Mouse (Mus musculus): Measurements from ENCODE around the gene Rnf113a2. TPM values are rescaled to one million over a fixed set of nuclear protein-coding genes. Genes with fewer than 3 reads are reported as not detected.
A peak's percentile ranks its signal among the peaks of the same experiment; 100 is the strongest.

Rnf113a2 gene
- 20.0 and 23.3 TPM in 2 replicates for polyA plus RNA-seq (2015; fragmentation: Nextera tagmentation; extraction: Ambion mirVana)

- 0 out of 2 replicates have a peak, but pooled peaks cover 5% of the 10 kb centered on the region for H3K4me1 ChIP-seq (ENCODE audit: control insufficient read depth, insufficient read depth, low read length)
- peak within 1 kb of the TSS; percentile 48 for H3K27ac ChIP-seq (ENCODE audit: low read length)
- H3K4me2 ChIP-seq (ENCODE audit: low read depth, low read length), result peak within 1 kb of the TSS; percentile 93
- no peaks in the 10 kb centered on the region for H3K27me3 ChIP-seq (replicated peaks; ENCODE audit: control insufficient read depth, insufficient read depth, low read length)
- whole genome bisulfite sequencing, result 3% methylated on average over 50 of the region's 50 CpGs
- peak; percentile 95 for ATAC-seq
- peak within 1 kb of the TSS; percentile 66 for H3K4me3 ChIP-seq (ENCODE audit: low read length)
- no peaks in the 10 kb centered on the region for H3K36me3 ChIP-seq (ENCODE audit: control insufficient read depth, insufficient read depth, low read length)
- no peaks in the 10 kb centered on the region for H3K9me3 ChIP-seq (ENCODE audit: control insufficient read depth, low read length)
- H3K9ac ChIP-seq (ENCODE audit: low read depth, low read length), result peak within 1 kb of the TSS; percentile 81
These were observed at the start of gene Rnf113a2 for GRCm38 (mm10) chr12:84416834-84417604. Gene Rnf113a2 (plus strand): TSS chr12:84417196.

- Histone ChIP-seq H3K4me3 (ENCODE audit: low read length) (no peak overlapping the region), H3K36me3 (ENCODE audit: control insufficient read depth, insufficient read depth, low read length) (peaks cover 27% of the 10 kb centered on the region), H3K9ac (ENCODE audit: low read depth, low read length) (no peak overlapping the region), H3K9me3 (ENCODE audit: control insufficient read depth, low read length) (no peaks in the 10 kb centered on the region), H3K4me1 (ENCODE audit: control insufficient read depth, insufficient read depth, low read length) (peaks cover 8% of the 10 kb centered on the region; the same call in 1 of the 2 replicates), H3K27me3 (replicated peaks; ENCODE audit: control insufficient read depth, insufficient read depth, low read length) (no peaks in the 10 kb centered on the region), H3K4me2 (ENCODE audit: low read depth, low read length) (no peak overlapping the region), H3K27ac (ENCODE audit: low read length) (no peak overlapping the region)
- ATAC-seq, result no peak
- 94% methylated on average over 5 of the region's 5 CpGs for WGBS
These were observed 45.3 kb upstream of the Rnf113a2 start for GRCm38 (mm10) chr12:84371647-84372046.

DNA sequence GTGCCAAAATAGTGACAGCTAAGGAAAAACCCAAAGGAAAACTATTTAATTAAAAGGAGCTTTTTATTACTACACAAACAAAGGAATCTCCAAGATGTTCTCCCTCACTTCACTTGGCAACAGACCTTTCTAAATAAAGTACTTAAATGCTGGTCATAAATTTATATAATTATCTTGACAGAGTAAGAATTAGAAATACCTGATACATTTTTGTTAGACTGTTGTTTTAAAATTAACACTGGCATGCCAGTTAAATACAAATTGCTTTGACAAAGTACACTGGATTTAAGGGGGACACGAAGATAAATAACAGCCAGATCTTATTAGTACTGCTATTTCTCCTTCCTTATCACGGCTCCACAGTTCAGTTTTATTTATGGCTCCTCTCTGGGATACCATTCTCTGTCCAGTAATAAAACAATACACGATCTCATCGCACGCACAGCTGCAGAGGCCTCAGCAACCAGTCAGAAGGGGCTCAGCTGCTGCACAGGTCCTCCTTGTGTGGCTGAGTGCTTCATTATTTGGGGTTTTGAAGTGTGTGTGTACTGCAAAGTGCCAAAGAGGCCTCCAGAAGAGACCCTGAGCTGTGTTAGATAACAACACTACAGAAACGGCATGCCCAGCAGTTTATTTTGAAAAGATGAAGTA, 43.0 kb upstream of the Rnf113a2 start:
- H3K9me3 ChIP-seq (ENCODE audit: control insufficient read depth, low read length), result no peaks in the 10 kb centered on the region
- H3K9ac ChIP-seq (ENCODE audit: low read depth, low read length), result no peak overlapping the region
- no peaks in the 10 kb centered on the region for H3K27me3 ChIP-seq (replicated peaks; ENCODE audit: control insufficient read depth, insufficient read depth, low read length)
- 0 out of 2 replicates have a peak overlapping the region, but pooled peaks have one; percentile 1 for H3K27ac ChIP-seq (ENCODE audit: low read length)
- peak; percentile 67 for ATAC-seq
- 50% methylated on average over 6 of the region's 6 CpGs for WGBS
- no peak overlapping the region for H3K4me2 ChIP-seq (ENCODE audit: low read depth, low read length)
- no peak overlapping the region for H3K4me3 ChIP-seq (ENCODE audit: low read length)
- H3K36me3 ChIP-seq (ENCODE audit: control insufficient read depth, insufficient read depth, low read length), result peaks cover 23% of the 10 kb centered on the region
- H3K4me1 ChIP-seq (ENCODE audit: control insufficient read depth, insufficient read depth, low read length), result peaks cover 8% of the 10 kb centered on the region; the same call in 1 of the 2 replicates

DNA sequence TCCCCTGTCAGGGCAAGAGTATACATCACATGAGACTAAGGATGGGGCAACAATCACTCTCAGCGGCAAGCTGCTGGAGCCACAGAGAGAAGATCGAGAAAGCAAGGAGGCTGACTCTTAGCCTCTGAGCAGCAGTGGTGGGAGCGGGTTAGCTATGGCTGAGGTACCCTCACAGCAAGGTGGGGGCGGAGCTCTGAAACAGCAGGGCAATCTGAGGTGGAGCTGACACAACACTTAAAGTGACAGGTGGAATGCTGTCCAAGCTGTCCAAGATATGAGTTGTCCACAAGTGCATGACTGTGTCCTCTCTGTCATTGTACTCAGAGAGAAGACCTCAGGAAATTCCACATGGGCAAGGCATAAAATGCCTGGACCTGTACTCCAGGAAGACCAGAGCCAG, 34.6 kb upstream of the Rnf113a2 start:
- H3K36me3 ChIP-seq (ENCODE audit: control insufficient read depth, insufficient read depth, low read length), result 0 out of 2 replicates have a peak, but pooled peaks cover 4% of the 10 kb centered on the region
- 91% methylated on average over 4 of the region's 4 CpGs for WGBS
- H3K4me2 ChIP-seq (ENCODE audit: low read depth, low read length), result no peak overlapping the region
- no peak overlapping the region for H3K9ac ChIP-seq (ENCODE audit: low read depth, low read length)
- no peak for ATAC-seq
- no peaks in the 10 kb centered on the region for H3K9me3 ChIP-seq (ENCODE audit: control insufficient read depth, low read length)
- H3K27me3 ChIP-seq (replicated peaks; ENCODE audit: control insufficient read depth, insufficient read depth, low read length), result no peaks in the 10 kb centered on the region
- peaks cover 2% of the 10 kb centered on the region; the same call in 1 of the 2 replicates for H3K4me1 ChIP-seq (ENCODE audit: control insufficient read depth, insufficient read depth, low read length)
- H3K4me3 ChIP-seq (ENCODE audit: low read length), result no peak overlapping the region
- H3K27ac ChIP-seq (ENCODE audit: low read length), result no peak overlapping the region

GRCm38 (mm10) chr12:84384644-84385081, 32.3 kb upstream of the Rnf113a2 start:
- H3K27me3 ChIP-seq (replicated peaks; ENCODE audit: control insufficient read depth, insufficient read depth, low read length), result no peaks in the 10 kb centered on the region
- no peaks in the 10 kb centered on the region for H3K36me3 ChIP-seq (ENCODE audit: control insufficient read depth, insufficient read depth, low read length)
- H3K4me3 ChIP-seq (ENCODE audit: low read length), result no peak overlapping the region
- peak overlapping the region; percentile 78 for H3K27ac ChIP-seq (ENCODE audit: low read length)
- peaks cover 2% of the 10 kb centered on the region; the same call in 1 of the 2 replicates for H3K4me1 ChIP-seq (ENCODE audit: control insufficient read depth, insufficient read depth, low read length)
- H3K9me3 ChIP-seq (ENCODE audit: control insufficient read depth, low read length), result no peaks in the 10 kb centered on the region
- 59% methylated on average over 5 of the region's 5 CpGs for WGBS
- H3K4me2 ChIP-seq (ENCODE audit: low read depth, low read length), result no peak overlapping the region
- ATAC-seq, result peak; percentile 95
- 0 out of 2 replicates have a peak overlapping the region, but pooled peaks have one; percentile 4 for H3K9ac ChIP-seq (ENCODE audit: low read depth, low read length)

GRCm38 (mm10) chr12:84385408-84385807, 31.6 kb upstream of the Rnf113a2 start:
- Histone ChIP-seq H3K4me1 (ENCODE audit: control insufficient read depth, insufficient read depth, low read length) (peaks cover 2% of the 10 kb centered on the region; the same call in 1 of the 2 replicates), H3K4me3 (ENCODE audit: low read length) (no peak overlapping the region), H3K9ac (ENCODE audit: low read depth, low read length) (no peak overlapping the region), H3K27me3 (replicated peaks; ENCODE audit: control insufficient read depth, insufficient read depth, low read length) (no peaks in the 10 kb centered on the region), H3K27ac (ENCODE audit: low read length) (0 out of 2 replicates have a peak overlapping the region, but pooled peaks have one; percentile 26), H3K4me2 (ENCODE audit: low read depth, low read length) (no peak overlapping the region), H3K36me3 (ENCODE audit: control insufficient read depth, insufficient read depth, low read length) (no peaks in the 10 kb centered on the region), H3K9me3 (ENCODE audit: control insufficient read depth, low read length) (no peaks in the 10 kb centered on the region)
- WGBS, result 94% methylated on average over 4 of the region's 4 CpGs
- no peak for ATAC-seq

GRCm38 (mm10) chr12:84388097-84388496, 28.9 kb upstream of the Rnf113a2 start:
- no peaks in the 10 kb centered on the region for H3K36me3 ChIP-seq (ENCODE audit: control insufficient read depth, insufficient read depth, low read length)
- 93% methylated on average over 8 of the region's 8 CpGs for WGBS
- no peak for ATAC-seq
- H3K9ac ChIP-seq (ENCODE audit: low read depth, low read length), result no peak overlapping the region
- no peak overlapping the region for H3K4me3 ChIP-seq (ENCODE audit: low read length)
- no peaks in the 10 kb centered on the region for H3K27me3 ChIP-seq (replicated peaks; ENCODE audit: control insufficient read depth, insufficient read depth, low read length)
- peaks cover 2% of the 10 kb centered on the region; the same call in 1 of the 2 replicates for H3K4me1 ChIP-seq (ENCODE audit: control insufficient read depth, insufficient read depth, low read length)
- no peaks in the 10 kb centered on the region for H3K9me3 ChIP-seq (ENCODE audit: control insufficient read depth, low read length)
- no peak overlapping the region for H3K27ac ChIP-seq (ENCODE audit: low read length)
- H3K4me2 ChIP-seq (ENCODE audit: low read depth, low read length), result no peak overlapping the region

DNA sequence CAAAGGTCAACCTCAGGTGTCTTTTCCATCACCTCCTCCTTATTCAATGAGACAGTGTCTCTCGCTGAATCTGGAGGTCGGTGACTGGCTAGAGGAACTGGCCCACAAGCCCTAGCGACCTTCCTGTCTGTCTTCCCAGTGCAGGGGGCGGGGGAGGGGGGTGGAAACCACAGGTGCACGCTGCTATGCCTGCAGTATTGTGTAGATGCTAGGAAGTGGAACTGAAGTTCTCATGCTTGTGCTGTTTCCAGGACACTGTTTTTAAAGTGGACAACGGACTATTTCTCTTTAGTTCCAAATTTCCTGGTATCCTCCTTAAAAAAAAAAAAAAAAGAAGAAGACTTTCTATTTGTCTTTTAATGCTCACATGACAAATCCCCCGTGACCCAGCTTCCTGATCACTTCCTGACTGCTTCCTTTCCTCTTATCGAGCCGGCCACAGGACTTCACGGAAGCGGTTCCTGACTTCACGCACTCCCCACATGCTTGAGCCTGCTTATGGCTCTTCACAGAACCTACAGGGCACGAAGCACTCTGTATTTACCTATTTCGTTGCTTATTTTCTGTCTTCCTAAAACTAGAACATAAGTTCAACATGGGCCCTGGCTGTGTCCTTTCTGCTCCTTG, 28.1 kb upstream of the Rnf113a2 start:
- Histone ChIP-seq H3K27ac (ENCODE audit: low read length) (no peak overlapping the region), H3K27me3 (replicated peaks; ENCODE audit: control insufficient read depth, insufficient read depth, low read length) (no peaks in the 10 kb centered on the region), H3K4me1 (ENCODE audit: control insufficient read depth, insufficient read depth, low read length) (peaks cover 2% of the 10 kb centered on the region; the same call in 1 of the 2 replicates), H3K9me3 (ENCODE audit: control insufficient read depth, low read length) (no peaks in the 10 kb centered on the region), H3K4me2 (ENCODE audit: low read depth, low read length) (no peak overlapping the region), H3K9ac (ENCODE audit: low read depth, low read length) (no peak overlapping the region), H3K4me3 (ENCODE audit: low read length) (no peak overlapping the region), H3K36me3 (ENCODE audit: control insufficient read depth, insufficient read depth, low read length) (no peaks in the 10 kb centered on the region)
- no peak for ATAC-seq
- 79% methylated on average over 14 of the region's 14 CpGs for WGBS

GRCm38 (mm10) chr12:84390336-84390735, 26.7 kb upstream of the Rnf113a2 start:
- no peak for ATAC-seq
- Histone ChIP-seq H3K9ac (ENCODE audit: low read depth, low read length) (no peak overlapping the region), H3K27me3 (replicated peaks; ENCODE audit: control insufficient read depth, insufficient read depth, low read length) (no peaks in the 10 kb centered on the region), H3K9me3 (ENCODE audit: control insufficient read depth, low read length) (no peaks in the 10 kb centered on the region), H3K4me3 (ENCODE audit: low read length) (no peak overlapping the region), H3K4me1 (ENCODE audit: control insufficient read depth, insufficient read depth, low read length) (no peaks in the 10 kb centered on the region), H3K36me3 (ENCODE audit: control insufficient read depth, insufficient read depth, low read length) (no peaks in the 10 kb centered on the region), H3K4me2 (ENCODE audit: low read depth, low read length) (no peak overlapping the region), H3K27ac (ENCODE audit: low read length) (no peak overlapping the region)
- WGBS, result 78% methylated on average over 6 of the region's 6 CpGs
